ENCODE assay signal across 13 mouse cellular contexts in the genomic region with DNA sequence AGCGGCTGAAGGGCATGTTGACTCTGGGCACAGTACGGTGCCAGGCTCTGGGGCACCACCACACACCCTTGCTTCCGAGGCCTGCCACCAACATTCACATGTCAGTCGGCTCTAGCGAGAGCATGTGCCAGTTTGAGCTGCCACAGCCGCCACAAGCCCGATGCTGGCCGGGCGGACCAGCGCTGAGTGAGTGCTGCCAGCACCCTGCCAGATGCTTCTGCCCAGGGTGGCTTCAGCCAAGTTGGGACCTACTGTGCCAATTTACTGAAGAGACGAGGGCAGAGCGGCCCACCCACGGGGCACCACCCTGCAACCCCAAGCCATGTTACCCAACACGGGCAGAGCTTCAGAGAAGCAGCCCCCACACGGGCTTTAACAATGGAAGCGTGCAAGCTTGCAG. TPM values are rescaled to one million over a fixed set of nuclear protein-coding genes. Genes with fewer than 3 reads are reported as not detected.
DNase-seq lines count a peak whose midpoint lies in the region; ATAC-seq and TF ChIP-seq lines count a peak whose summit lies in the region.
"Had no signal": no experiment of that assay in that cellular context is flagged by ENCODE, and none has a peak within 500 bp of the region (broad histone marks: within the 10 kb centered on the region; RNA-seq: fewer than 3 reads in every experiment).

No protein-coding gene starts in this region.

- H3K9me3 ChIP-seq in lung, postnatal 0 days (ENCODE audit: low read length) = no peaks in the 10 kb centered on the region
- H3K9me3 ChIP-seq: embryonic facial prominence, embryonic 12.5 days had no signal

- no peak for TF ChIP-seq EP300 in lung, postnatal 0 days (IDR thresholded peaks at IDR 0.05)

- no peak overlapping the region for H3K4me3 ChIP-seq in cerebellum, adult 2 months (replicated peaks; ENCODE audit: insufficient read depth, low read depth, low read length)
- peak overlapping the region; percentile 78 for H3K4me3 ChIP-seq in cortical plate, adult 2 months (ENCODE audit: insufficient read depth, low read length)
- no peak overlapping the region for H3K4me3 ChIP-seq in lung, postnatal 0 days (ENCODE audit: low read depth, low read length)
- H3K4me3 ChIP-seq: embryonic facial prominence, embryonic 12.5 days had no signal

- H3K4me2 ChIP-seq in lung, postnatal 0 days (replicated peaks; ENCODE audit: low read depth, low read length) = no peak overlapping the region
- H3K4me2 ChIP-seq: embryonic facial prominence, embryonic 12.5 days had no signal

- 16% methylated on average over 16 of the region's 16 CpGs for WGBS in cerebellum, adult 2 months
- WGBS in lung, postnatal 0 days = 87% methylated on average over 16 of the region's 16 CpGs

- no peak overlapping the region for H3K27ac ChIP-seq in cerebellum, adult 2 months (ENCODE audit: insufficient read depth, low read length)
- H3K27ac ChIP-seq in cortical plate, adult 2 months (ENCODE audit: insufficient read depth, low read length) = no peak overlapping the region
- H3K27ac ChIP-seq in lung, postnatal 0 days (ENCODE audit: low read length) = no peak overlapping the region
- H3K27ac ChIP-seq: embryonic facial prominence, embryonic 12.5 days; stomach, postnatal 0 days had no signal

- no peaks in the 10 kb centered on the region for H3K36me3 ChIP-seq in lung, postnatal 0 days (ENCODE audit: insufficient read depth, low read length)
- H3K36me3 ChIP-seq: embryonic facial prominence, embryonic 12.5 days had no signal

- peak; percentile 15 to 24 for DNase-seq in cerebellum, adult 2 months
- DNase-seq in cerebellum, adult 11 months = no peak
- DNase-seq in layer of hippocampus, postnatal 10 days (ENCODE audit: low spot score in 2 of 2) = peak; percentile 40 to 47
- no peak for DNase-seq in layer of hippocampus, adult 18-20 months (ENCODE audit: low spot score in 2 of 2)
- DNase-seq in heart, postnatal 25 days (ENCODE audit: low spot score) = peak; percentile 21
- DNase-seq in lung, postnatal 0 days (ENCODE audit: low spot score) = no peak
- no peak for DNase-seq in thymus, postnatal 36 days
- DNase-seq: kidney, postnatal 36 days; lung, postnatal 14 days; midbrain, embryonic 14.5 days had no signal

- ATAC-seq in lung, postnatal 0 days = no peak

- intact Hi-C loops in heart, postnatal 25 days (cut with DNase I) = loop anchor here (5.0 kb wide), 2 partner anchors 53 to 92 kb away; no protein-coding TSS in a partner anchor

- no peaks in the 10 kb centered on the region for H3K27me3 ChIP-seq in cerebellum, adult 2 months (ENCODE audit: control insufficient read depth, insufficient read depth, low read length)
- no peaks in the 10 kb centered on the region for H3K27me3 ChIP-seq in lung, postnatal 0 days (replicated peaks; ENCODE audit: insufficient read depth, low read length)
- H3K27me3 ChIP-seq: embryonic facial prominence, embryonic 12.5 days had no signal

- TF ChIP-seq CTCF in cerebellum, adult 2 months (IDR thresholded peaks at IDR 0.05; ENCODE audit: borderline replicate concordance, insufficient read depth, low read depth, low read length) = no peak
- TF ChIP-seq CTCF in cortical plate, adult 2 months (IDR thresholded peaks at IDR 0.05; ENCODE audit: extremely low read depth, insufficient read depth, low read length) = no peak
- TF ChIP-seq CTCF in lung, postnatal 0 days (IDR thresholded peaks at IDR 0.05) = no peak

- peaks cover 15% of the 10 kb centered on the region for H3K4me1 ChIP-seq in cerebellum, adult 2 months (ENCODE audit: control insufficient read depth, insufficient read depth, low read length)
- no peaks in the 10 kb centered on the region; the same call in 1 of the 2 replicates for H3K4me1 ChIP-seq in cortical plate, adult 2 months (ENCODE audit: control insufficient read depth, insufficient read depth, low read length)
- no peaks in the 10 kb centered on the region for H3K4me1 ChIP-seq in lung, postnatal 0 days (ENCODE audit: insufficient read depth, low read depth, low read length)

- no peak for TF ChIP-seq POLR2A in cerebellum, adult 2 months (IDR thresholded peaks at IDR 0.05; ENCODE audit: borderline replicate concordance, insufficient read depth, low read length)
- no peak for TF ChIP-seq POLR2A in cortical plate, adult 2 months (IDR thresholded peaks at IDR 0.05; ENCODE audit: extremely low read depth, insufficient read depth, low read length)

- no peak overlapping the region for H3K9ac ChIP-seq in lung, postnatal 0 days (replicated peaks; ENCODE audit: low read depth)
- H3K9ac ChIP-seq: embryonic facial prominence, embryonic 12.5 days had no signal

RNA-seq across cellular contexts. Expression of a gene that starts 49.5 kb away (rescaled TPM):
- polyA plus RNA-seq in cerebellum, adult 2 months (2012; rRNA removed) = 31.9 and 36.7 TPM in 2 replicates
- total RNA-seq in layer of hippocampus, postnatal 10 days (2021) = 10 to 100 TPM; 35.5 to 40.1 TPM
- 10 to 100 TPM; 30.8 to 31.3 TPM for total RNA-seq in layer of hippocampus, adult 18-20 months (2021)
- polyA plus RNA-seq in cortical plate, adult 2 months (2012; rRNA removed) = 104 and 109 TPM in 2 replicates
- total RNA-seq in heart, postnatal 25 days (2021) = 10 to 100 TPM; 23.7 to 29.0 TPM
- polyA plus RNA-seq in lung, postnatal 0 days (2015; fragmentation: Nextera tagmentation; extraction: Ambion mirVana) = 0.47 and 0.75 TPM in 2 replicates

Comparison
In these comparisons a context has a peak if more than half of its experiments do, and no peak if none do; other contexts are left out.
1. DNase-seq: peak in cerebellum, adult 2 months (2 of 2), layer of hippocampus, postnatal 10 days (2 of 2) and heart, postnatal 25 days (single experiment); none in cerebellum, adult 11 months (single experiment), layer of hippocampus, adult 18-20 months (0 of 2), lung, postnatal 0 days (single experiment) and thymus, postnatal 36 days (0 of 2).